Mouse (Mus musculus) myocyte (in vitro differentiated cells): Measurements from ENCODE around the gene Bcl9l.

ENCODE experiments used
- E2F4 ChIP-seq: IDR thresholded peaks from one replicate; pipeline ENCODE4 v1.6.1; 2011; ENCODE audit warnings: mild to moderate bottlenecking, control low read depth, moderate library complexity; ENCODE audit not compliant: insufficient read depth
- MAX ChIP-seq: IDR thresholded peaks from one replicate; pipeline ENCODE4 v1.6.1; 2011; ENCODE audit warnings: low read depth, mild to moderate bottlenecking, control low read depth
- REST ChIP-seq: IDR thresholded peaks from one replicate; pipeline ENCODE4 v1.6.1; 2011; ENCODE audit warnings: mild to moderate bottlenecking, control low read depth, moderate library complexity; ENCODE audit not compliant: insufficient read depth, insufficient read length
- TCF12 ChIP-seq: IDR thresholded peaks from one replicate; pipeline ENCODE4 v1.6.1; 2011; ENCODE audit warnings: mild to moderate bottlenecking, control low read depth; ENCODE audit not compliant: poor library complexity, insufficient read depth, severe bottlenecking
- TCF3 ChIP-seq: IDR thresholded peaks from one replicate; pipeline ENCODE4 v1.6.1; 2011; ENCODE audit warnings: low read depth, control low read depth; ENCODE audit not compliant: insufficient read length
- USF1 ChIP-seq: IDR thresholded peaks from one replicate; pipeline ENCODE4 v1.6.1; 2011; ENCODE audit warnings: low read depth, mild to moderate bottlenecking, control low read depth, moderate library complexity

DNA sequence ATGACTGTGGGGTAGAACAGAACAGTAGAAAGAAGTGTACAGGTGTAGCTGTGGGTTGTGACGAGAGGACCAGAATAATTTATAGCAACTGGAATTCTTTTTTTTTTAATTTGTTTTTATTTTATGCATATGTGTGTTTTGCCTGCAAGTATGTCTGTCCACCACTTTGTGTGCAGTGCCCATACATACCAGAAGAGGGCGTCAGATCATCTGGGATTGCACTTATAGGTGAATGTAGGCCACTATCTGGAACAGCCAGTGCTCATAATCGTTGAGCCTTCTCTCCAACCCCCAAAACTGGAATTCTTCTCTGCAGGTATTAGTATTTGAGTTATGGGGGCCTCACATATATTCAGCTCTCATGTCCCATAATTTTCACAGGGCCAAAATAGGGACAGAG lies 9.4 kb upstream of the Bcl9l start:
- TF ChIP-seq TCF12 (no peak), E2F4 (no peak), MAX (no peak), USF1 (no peak), REST (no peak), TCF3 (no peak)
